Mouse (Mus musculus): ENCODE results near the gene Phf10. TPM values are rescaled to one million over a fixed set of nuclear protein-coding genes. Genes with fewer than 3 reads are reported as not detected.
A peak's percentile ranks its signal among the peaks of the same experiment; 100 is the strongest.
"Not testable (repeated sequence)": the region's sequence is repeated elsewhere in the genome, so short reads cannot be mapped to it uniquely, and the experiment has no call there.

The Phf10 gene
- polyA plus RNA-seq (2015; fragmentation: Nextera tagmentation; extraction: Ambion mirVana): 37.3 and 40.6 TPM in 2 replicates

DNA sequence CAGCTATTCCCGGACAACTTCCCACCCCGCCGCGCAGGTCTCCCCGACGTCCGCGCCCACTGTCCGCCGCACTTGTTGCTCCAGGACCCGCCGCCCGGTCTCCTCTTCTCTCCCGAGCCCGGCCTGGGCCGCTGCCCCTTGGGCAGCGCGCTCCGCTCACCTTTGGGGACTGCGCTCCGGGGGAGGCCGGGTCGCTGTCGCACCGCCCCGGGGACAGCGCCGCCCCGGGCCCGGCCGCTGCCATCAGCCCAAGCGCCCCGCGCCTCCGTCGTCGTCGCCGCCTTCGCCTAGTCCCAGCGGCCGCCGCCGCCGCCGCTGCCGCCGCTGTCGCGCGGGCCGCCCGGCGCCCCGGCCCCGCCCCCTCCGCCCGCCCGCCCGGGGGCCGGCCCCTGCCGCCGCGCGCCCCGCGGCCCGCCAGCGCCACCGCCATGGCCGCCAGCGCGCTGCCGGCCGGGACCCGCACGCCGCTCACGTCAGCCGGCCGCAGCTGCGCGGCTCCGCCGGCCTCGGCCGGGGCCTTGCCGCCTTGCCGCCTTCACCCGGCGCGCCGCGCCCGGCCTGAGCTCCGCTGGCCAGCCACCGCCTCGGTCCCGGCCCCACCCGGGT lies at the start of gene Phf10:
Gene Phf10 (minus strand): TSS at position 323 of the 606 bp plus-strand sequence.
- H3K27me3 ChIP-seq (ENCODE audit: insufficient read depth, low read length); H3K9me3 ChIP-seq (ENCODE audit: low read length); H3K4me1 ChIP-seq (ENCODE audit: insufficient read depth): not testable (repeated sequence)
- H3K4me2 ChIP-seq (ENCODE audit: low read depth, low read length): peak within 1 kb of the TSS; percentile 93
- under 1% methylated on average over 41 of the region's 100 CpGs for WGBS (ENCODE audit: insufficient replicate concordance)
- peaks cover 12% of the 10 kb centered on the region for H3K36me3 ChIP-seq (replicated peaks; ENCODE audit: insufficient read depth, low read length)
- peak within 1 kb of the TSS; percentile 79 for H3K4me3 ChIP-seq (ENCODE audit: low read depth, low read length)
- ATAC-seq: peak; percentile 86
- H3K27ac ChIP-seq (ENCODE audit: low read depth): peak within 1 kb of the TSS; percentile 92
- peak within 1 kb of the TSS; percentile 93 for H3K9ac ChIP-seq (replicated peaks)
- peak; percentile 55 for DNase-seq

DNA sequence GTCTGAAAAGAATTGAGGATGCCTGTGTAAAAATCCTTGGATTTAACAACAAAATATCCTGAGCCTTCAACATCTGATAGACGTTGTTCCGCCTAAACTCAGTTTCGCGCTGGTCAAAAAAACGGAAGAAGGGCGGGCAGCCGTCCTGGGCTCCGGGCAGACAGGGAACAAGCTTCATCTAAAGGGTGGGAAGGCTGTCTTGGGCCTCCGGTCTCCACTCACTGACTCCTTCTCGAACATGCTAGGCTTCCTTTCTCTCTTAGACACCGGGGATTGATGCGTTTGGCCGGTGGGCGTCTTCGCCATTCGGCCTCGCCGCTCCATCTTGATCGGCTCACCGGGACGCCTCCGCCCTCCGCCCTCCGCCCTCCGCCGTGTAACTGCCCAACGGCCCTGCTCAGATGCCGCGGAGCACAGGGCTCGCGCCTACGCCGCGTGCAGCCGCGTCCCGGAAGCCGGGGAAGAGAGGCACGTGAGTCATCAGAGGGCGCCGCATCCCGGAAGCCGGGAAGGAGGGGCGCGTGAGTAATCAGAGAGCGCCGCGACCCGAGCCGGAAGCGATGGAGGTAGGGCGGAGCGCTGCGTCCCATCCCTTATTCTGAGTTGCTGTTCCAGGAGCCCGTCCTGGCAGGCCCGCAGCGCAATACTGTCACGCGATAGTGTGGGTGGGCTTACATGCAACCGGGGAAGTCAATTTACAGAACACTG lies 48.8 kb upstream of the Phf10 start, which contains the start of gene Gm3435:
Gene Gm3435 (plus strand): TSS at position 471 of the 708 bp plus-strand sequence.
- not testable (repeated sequence) for H3K4me2 ChIP-seq (ENCODE audit: low read depth, low read length); H3K9ac ChIP-seq (replicated peaks); DNase-seq; H3K27me3 ChIP-seq (ENCODE audit: insufficient read depth, low read length); H3K4me1 ChIP-seq (ENCODE audit: insufficient read depth); H3K36me3 ChIP-seq (replicated peaks; ENCODE audit: insufficient read depth, low read length); H3K27ac ChIP-seq (ENCODE audit: low read depth); H3K4me3 ChIP-seq (ENCODE audit: low read depth, low read length); H3K9me3 ChIP-seq (ENCODE audit: low read length)
- no CpG with 5 or more reads among the region's 60 CpGs for WGBS (ENCODE audit: insufficient replicate concordance)
- peak; percentile 97 for ATAC-seq

DNA sequence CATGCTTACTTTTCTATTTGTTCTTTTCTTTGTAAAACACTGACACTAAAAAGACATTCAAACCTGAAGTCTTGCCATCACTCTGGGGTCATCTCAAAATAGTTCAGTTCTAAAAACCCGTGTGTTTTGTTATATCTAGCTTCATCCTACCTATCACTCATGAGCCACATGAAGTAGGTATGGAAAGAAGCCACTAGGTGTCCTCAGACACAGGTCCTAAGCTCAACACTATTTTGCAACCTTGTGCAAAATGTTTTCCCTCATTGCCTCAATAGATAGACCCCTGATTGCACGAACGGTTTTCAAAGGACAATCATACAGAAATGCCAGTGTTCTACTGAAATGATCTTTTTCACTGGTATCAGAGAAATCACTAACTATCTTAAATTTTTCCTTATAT lies 48.0 kb upstream of the Phf10 start:
- not testable (repeated sequence) for DNase-seq; H3K4me3 ChIP-seq (ENCODE audit: low read depth, low read length); H3K9ac ChIP-seq (replicated peaks); H3K36me3 ChIP-seq (replicated peaks; ENCODE audit: insufficient read depth, low read length); H3K27ac ChIP-seq (ENCODE audit: low read depth); H3K4me1 ChIP-seq (ENCODE audit: insufficient read depth); H3K4me2 ChIP-seq (ENCODE audit: low read depth, low read length); H3K9me3 ChIP-seq (ENCODE audit: low read length); H3K27me3 ChIP-seq (ENCODE audit: insufficient read depth, low read length)
- no CpG with 5 or more reads among the region's 3 CpGs for WGBS (ENCODE audit: insufficient replicate concordance)
- peak; percentile 50 for ATAC-seq

DNA sequence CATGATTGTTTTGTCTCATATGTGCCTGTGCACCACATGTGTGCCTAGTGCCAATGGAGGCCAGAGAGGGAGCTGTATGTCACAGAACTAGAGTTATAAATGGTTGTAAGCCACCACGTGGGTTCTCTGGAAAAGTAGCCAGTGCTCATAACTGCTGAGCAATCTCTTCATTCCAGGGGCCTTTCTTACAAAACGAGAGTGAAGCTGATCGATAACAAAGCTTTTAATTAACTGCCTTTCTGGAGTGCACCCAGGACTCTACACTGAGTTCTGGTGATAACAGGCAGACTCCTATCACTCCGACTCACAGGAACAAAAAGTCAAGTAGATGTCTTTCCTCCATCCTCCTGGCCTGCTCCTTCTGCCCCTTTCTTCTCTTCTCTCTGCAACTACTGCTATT lies 39.0 kb upstream of the Phf10 start:
- not testable (repeated sequence) for H3K9me3 ChIP-seq (ENCODE audit: low read length); H3K4me2 ChIP-seq (ENCODE audit: low read depth, low read length); H3K36me3 ChIP-seq (replicated peaks; ENCODE audit: insufficient read depth, low read length); H3K4me1 ChIP-seq (ENCODE audit: insufficient read depth); H3K27ac ChIP-seq (ENCODE audit: low read depth); H3K9ac ChIP-seq (replicated peaks); H3K4me3 ChIP-seq (ENCODE audit: low read depth, low read length); DNase-seq; H3K27me3 ChIP-seq (ENCODE audit: insufficient read depth, low read length)
- peak; percentile 77 for ATAC-seq
- WGBS (ENCODE audit: insufficient replicate concordance): no CpG with 5 or more reads among the region's 4 CpGs

DNA sequence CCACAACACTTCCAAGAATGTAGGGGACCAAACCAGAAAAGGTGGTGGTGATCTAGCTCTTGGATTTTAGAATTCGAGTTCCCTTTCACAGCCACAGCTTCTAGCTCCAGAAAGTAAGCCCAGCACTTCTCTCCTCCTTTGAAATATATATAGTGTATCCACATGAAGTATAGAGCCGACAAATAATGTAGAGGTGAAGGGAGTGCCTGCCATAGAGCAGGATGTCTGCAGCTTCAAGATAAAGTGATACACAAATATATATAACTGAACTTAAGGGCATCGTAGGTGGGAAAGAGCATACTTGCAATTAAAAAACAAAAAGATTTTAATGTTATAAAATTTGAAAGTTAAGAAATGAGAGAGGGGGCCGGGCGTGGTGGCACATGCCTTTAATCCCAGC lies 33.1 kb upstream of the Phf10 start:
- DNase-seq; H3K27me3 ChIP-seq (ENCODE audit: insufficient read depth, low read length); H3K4me1 ChIP-seq (ENCODE audit: insufficient read depth); ATAC-seq; H3K36me3 ChIP-seq (replicated peaks; ENCODE audit: insufficient read depth, low read length); H3K9me3 ChIP-seq (ENCODE audit: low read length); H3K9ac ChIP-seq (replicated peaks); H3K4me3 ChIP-seq (ENCODE audit: low read depth, low read length); H3K4me2 ChIP-seq (ENCODE audit: low read depth, low read length); H3K27ac ChIP-seq (ENCODE audit: low read depth): not testable (repeated sequence)
- no CpG with 5 or more reads among the region's 5 CpGs for WGBS (ENCODE audit: insufficient replicate concordance)

DNA sequence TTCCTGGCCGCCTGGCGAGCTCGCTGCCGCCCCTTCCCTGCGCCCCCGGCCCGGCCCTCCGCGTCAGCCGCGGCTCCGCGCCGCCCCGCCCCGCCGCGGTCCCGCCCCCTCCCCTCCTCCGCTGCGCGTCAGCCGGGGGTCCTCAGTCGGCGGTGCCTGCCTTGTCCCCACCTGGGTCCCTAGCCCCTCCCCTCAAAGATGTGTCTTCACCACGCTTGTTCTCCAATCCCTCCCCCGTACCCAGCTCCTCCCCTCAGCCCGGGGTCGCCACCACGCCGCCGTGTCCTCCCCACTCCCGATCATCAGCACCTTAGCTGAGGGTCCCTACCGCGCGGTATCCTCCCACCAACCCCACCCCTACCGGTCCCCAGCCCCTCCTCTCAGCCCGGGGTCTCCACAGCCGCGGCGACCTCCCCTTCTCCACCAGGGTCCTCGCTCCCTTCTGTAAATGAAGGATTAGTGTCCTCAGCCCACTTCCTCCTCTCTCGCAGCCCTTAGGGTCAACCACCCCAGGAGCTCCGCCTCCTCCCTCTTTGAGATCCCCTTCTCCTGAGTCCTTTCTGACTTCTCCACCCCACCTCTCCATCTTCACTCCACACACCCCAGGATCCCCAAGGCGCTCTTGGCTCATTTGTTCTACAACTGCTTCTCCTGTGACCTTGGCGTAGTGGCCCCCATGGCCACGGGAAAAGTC lies 32.2 kb upstream of the Phf10 start:
- H3K9ac ChIP-seq (replicated peaks); H3K4me1 ChIP-seq (ENCODE audit: insufficient read depth); H3K4me3 ChIP-seq (ENCODE audit: low read depth, low read length); H3K36me3 ChIP-seq (replicated peaks; ENCODE audit: insufficient read depth, low read length); H3K4me2 ChIP-seq (ENCODE audit: low read depth, low read length); H3K9me3 ChIP-seq (ENCODE audit: low read length); H3K27ac ChIP-seq (ENCODE audit: low read depth); DNase-seq; H3K27me3 ChIP-seq (ENCODE audit: insufficient read depth, low read length): not testable (repeated sequence)
- ATAC-seq: peak; percentile 53
- no CpG with 5 or more reads among the region's 47 CpGs for WGBS (ENCODE audit: insufficient replicate concordance)

DNA sequence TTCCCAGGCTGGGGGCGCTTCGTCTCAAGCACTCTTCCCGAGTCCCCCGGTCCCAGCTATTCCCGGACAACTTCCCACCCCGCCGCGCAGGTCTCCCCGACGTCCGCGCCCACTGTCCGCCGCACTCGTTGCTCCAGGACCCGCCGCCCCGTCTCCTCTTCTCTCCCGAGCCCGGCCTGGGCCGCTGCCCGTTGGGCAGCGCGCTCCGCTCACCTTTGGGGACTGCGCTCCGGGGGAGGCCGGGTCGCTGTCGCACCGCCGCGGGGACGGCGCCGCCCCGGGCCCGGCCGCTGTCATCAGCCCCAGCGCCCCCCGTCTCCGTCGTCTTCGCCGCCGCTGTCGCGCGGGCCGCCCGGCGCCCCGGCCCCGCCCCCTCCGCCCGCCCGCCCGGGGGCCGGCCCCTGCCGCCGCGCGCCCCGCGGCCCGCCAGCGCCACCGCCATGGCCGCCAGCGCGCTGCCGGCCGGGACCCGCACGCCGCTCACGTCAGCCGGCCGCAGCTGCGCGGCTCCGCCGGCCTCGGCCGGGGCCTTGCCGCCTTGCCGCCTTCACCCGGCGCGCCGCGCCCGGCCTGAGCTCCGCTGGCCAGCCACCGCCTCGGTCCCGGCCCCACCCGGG lies 31.6 kb upstream of the Phf10 start:
- not testable (repeated sequence) for H3K27me3 ChIP-seq (ENCODE audit: insufficient read depth, low read length); H3K4me3 ChIP-seq (ENCODE audit: low read depth, low read length); H3K36me3 ChIP-seq (replicated peaks; ENCODE audit: insufficient read depth, low read length); H3K4me2 ChIP-seq (ENCODE audit: low read depth, low read length); DNase-seq; H3K27ac ChIP-seq (ENCODE audit: low read depth); H3K9ac ChIP-seq (replicated peaks); H3K4me1 ChIP-seq (ENCODE audit: insufficient read depth); H3K9me3 ChIP-seq (ENCODE audit: low read length)
- WGBS (ENCODE audit: insufficient replicate concordance): no CpG with 5 or more reads among the region's 98 CpGs
- peak; percentile 80 for ATAC-seq

DNA sequence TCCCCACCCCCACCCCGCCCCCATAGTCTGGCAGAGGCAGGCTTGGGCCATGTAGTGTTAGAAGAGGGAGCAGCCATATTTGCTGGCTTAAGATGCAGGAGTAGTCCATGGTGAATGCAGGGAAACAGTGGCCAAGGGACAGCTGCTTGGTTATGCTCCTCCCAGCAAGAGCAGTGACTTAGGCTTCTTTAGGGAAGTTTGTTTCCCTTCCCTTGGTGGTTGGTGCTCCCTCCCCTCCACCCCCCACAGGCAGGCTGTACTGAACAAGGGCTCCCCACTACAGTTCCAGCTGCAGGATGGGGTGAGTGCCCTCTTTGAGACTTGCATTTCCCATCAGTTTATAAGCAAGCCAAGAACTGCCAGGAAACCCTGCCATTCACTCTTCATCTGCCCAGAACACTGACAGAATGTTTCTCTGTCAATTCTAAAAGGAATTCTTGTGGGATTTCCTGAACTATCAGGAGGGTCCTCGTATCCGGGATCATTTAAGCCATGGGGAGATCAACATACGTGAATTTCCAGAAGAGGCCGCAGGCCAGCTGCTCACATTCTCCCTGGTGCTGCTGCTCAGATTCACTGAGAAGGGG lies 29.1 kb upstream of the Phf10 start:
- not testable (repeated sequence) for H3K4me2 ChIP-seq (ENCODE audit: low read depth, low read length); DNase-seq; H3K27me3 ChIP-seq (ENCODE audit: insufficient read depth, low read length); H3K4me1 ChIP-seq (ENCODE audit: insufficient read depth); H3K4me3 ChIP-seq (ENCODE audit: low read depth, low read length); H3K36me3 ChIP-seq (replicated peaks; ENCODE audit: insufficient read depth, low read length); H3K9ac ChIP-seq (replicated peaks); ATAC-seq; H3K9me3 ChIP-seq (ENCODE audit: low read length); H3K27ac ChIP-seq (ENCODE audit: low read depth)
- 78% methylated on average over 4 of the region's 5 CpGs for WGBS (ENCODE audit: insufficient replicate concordance)

DNA sequence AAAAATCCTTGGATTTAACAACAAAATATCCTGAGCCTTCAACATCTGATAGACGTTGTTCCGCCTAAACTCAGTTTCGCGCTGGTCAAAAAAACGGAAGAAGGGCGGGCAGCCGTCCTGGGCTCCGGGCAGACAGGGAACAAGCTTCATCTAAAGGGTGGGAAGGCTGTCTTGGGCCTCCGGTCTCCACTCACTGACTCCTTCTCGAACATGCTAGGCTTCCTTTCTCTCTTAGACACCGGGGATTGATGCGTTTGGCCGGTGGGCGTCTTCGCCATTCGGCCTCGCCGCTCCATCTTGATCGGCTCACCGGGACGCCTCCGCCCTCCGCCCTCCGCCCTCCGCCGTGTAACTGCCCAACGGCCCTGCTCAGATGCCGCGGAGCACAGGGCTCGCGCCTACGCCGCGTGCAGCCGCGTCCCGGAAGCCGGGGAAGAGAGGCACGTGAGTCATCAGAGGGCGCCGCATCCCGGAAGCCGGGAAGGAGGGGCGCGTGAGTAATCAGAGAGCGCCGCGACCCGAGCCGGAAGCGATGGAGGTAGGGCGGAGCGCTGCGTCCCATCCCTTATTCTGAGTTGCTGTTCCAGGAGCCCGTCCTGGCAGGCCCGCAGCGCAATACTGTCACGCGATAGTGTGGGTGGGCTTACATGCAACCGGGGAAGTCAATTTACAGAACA lies 17.4 kb upstream of the Phf10 start, which contains the start of the genes 9030025P20Rik and Gm3417:
Gene 9030025P20Rik (plus strand): TSS at position 107 of the 677 bp plus-strand sequence.
Gene Gm3417 (minus strand): TSS at position 429 of the 677 bp plus-strand sequence.
- H3K4me3 ChIP-seq (ENCODE audit: low read depth, low read length); H3K9me3 ChIP-seq (ENCODE audit: low read length); H3K36me3 ChIP-seq (replicated peaks; ENCODE audit: insufficient read depth, low read length); H3K27me3 ChIP-seq (ENCODE audit: insufficient read depth, low read length); H3K9ac ChIP-seq (replicated peaks); H3K27ac ChIP-seq (ENCODE audit: low read depth); DNase-seq; H3K4me1 ChIP-seq (ENCODE audit: insufficient read depth); H3K4me2 ChIP-seq (ENCODE audit: low read depth, low read length): not testable (repeated sequence)
- no CpG with 5 or more reads among the region's 60 CpGs for WGBS (ENCODE audit: insufficient replicate concordance)
- peak; percentile 98 for ATAC-seq
